Mouse (Mus musculus) fat pad, adult 2 months (tissue): ENCODE measurements around the gene Snai1.

Experiments
- DNase-seq: peaks from one replicate; pipeline ENCODE4 v3.0.0-alpha.2; 2011; ENCODE audit warnings: low read depth, low spot score; ENCODE audit errors: extremely low read depth

Gene Snai1

DNA sequence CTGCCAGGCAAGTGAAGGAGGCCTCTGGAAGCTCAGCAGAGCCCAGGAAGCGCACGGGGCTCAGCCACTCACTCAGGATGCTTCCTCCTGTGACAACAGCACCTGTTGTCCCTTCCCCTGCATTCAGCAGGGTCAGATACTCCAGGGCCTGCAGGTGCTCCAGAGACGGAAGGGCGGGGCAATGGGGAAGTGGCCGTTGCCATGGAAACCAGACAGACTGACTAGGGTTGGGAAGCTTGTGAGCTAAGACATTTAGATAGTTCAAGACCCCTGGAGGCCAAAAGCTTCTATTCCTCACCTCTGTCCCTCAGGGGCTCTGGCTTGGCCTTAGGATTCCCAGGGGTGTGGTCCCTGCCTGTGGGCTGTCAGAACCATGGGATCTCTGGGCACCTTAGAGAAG, 40.5 kb downstream of the Snai1 start:
- no peak for DNase-seq

DNA sequence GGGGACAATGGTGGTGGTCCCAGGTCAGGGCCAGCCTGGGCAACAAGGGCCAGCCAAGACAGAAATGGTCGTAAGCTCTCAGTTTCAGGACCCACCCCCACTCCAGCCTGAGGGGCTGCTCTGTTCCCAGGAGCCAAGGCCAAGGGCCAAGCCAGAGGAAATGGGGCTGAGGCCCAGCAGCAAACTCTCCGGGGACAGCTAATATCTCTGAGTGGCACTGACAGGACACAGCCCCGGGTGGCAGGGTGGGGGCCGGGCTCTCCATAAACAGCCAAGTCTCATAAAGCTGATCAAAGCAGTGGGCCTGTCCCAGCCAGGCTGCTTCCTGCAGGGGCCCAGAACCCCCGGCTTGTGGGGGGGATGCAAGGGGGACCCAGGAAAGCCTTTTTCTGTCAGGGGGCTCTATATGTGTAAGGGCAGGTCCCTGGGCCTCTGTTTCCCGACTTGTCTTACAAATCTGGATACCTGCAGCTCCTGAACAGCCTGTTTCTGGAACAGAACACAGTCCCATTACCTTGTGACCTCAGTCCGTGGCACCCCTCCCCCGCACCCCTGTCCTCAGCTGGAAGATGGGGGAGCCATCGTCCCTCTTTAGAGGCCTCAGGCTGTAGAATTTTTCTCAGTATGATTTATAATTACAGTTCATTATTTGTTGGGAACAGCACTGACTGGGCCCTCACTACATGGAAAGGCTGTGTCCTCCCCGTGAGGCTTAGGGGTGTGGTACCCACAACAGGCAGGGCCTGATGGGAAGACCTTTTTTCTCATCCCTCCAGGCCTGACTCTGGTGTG, 45.4 kb downstream of the Snai1 start:
- no peak for DNase-seq

DNA sequence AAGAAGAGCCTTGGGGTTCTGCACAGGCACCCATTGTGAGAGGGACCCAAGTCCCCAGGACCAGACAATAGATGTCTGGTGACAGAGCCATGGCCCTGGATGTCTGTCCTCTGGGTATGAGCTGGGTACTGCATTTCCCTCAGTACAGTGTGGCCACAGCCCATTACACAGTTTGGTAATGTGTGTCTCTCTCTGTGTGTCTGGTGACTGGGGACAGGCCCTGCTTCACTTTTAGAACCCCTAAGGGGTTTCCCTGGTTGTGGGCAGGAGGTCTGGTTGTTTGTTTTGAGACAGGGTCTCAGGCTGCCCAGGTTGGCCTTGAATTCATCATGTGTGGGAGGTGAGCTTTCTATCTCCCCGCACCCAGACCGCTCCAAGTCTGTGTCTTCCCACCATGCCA, 47.3 kb downstream of the Snai1 start:
- DNase-seq = no peak

DNA sequence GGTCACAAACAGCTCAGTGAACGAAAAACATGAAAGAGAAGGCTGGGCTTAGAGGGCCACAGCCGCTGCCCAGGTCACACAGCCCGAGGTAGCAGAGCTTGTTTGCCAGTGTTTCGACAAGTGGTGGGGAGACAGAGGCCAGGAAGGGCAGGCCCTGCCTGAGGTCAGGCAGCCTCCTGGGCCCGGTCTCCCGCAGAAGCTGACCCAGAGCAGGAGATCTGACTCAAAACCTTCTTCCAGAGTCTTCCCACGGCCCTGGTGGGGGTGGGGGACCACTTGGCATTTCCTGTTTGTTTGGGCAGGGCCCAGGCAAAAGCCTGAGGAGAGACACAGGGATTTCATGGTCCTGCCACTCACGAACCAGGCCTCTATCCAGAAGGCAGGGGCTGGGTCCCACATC, 48.0 kb downstream of the Snai1 start:
- DNase-seq = no peak

DNA sequence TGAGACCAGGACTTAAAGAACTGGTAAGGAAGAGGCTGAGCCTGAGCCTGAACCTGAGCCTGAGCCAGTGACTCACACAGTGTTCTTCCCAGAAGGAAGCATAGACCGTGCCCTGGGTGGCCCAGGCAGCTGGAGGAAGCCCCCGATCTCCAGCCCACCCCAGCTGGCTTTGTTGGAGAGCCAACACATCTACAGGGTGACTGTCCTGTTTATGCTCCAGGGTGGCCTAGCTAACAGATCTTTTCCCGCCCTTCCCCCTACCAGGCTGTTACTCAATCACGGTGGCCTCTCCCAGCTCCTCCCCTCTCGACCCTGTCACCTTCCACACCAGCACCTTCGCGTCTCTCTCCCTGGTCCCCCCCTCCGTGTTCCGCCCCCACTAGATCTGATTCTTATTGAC, 49.0 kb downstream of the Snai1 start:
- DNase-seq = no peak

DNA sequence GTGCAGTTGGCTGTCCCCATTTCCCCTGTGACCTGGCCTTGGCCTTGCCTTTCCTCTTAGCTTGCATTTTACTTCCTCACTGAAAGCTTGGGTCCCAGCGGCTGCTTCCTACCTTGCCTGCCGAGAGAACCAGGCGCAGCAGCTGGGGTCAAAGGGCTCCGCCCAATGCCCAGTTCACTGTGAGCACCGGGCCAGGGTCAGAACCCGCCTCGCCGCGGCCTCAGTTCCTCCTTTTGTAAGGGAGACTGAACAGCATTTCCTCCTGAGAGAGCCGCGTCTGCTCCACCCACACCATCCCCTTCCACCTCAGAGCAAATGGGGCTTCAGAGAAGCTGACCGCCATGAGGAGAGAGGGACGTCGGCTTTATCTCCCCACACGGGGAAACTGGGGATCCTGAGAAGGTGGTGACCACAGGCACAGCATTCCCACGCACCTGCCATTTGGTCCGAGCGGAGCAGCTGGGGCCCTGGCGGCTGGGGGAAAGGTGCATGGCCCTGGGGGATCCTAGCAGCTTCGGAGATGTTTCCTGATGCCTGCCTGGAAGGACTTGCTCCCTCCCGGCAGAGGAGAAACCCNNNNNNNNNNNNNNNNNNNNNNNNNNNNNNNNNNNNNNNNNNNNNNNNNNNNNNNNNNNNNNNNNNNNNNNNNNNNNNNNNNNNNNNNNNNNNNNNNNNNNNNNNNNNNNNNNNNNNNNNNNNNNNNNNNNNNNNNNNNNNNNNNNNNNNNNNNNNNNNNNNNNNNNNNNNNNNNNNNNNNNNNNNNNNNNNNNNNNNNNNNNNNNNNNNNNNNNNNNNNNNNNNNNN, 51.0 kb downstream of the Snai1 start:
- no peak for DNase-seq
